Mouse (Mus musculus) lung, embryonic 16.5 days (tissue): ENCODE results near the gene Kcnk1. TPM values are rescaled to one million over a fixed set of nuclear protein-coding genes. Genes with fewer than 3 reads are reported as not detected.

Source experiments
- ATAC-seq: fragments of 200-750 bp; cut with Nextera tagmentation; 2 replicates; pipeline ENCODE4 v1.8.0; 2017; ENCODE audit warnings: low read depth, mild to moderate bottlenecking, moderate library complexity
- H3K27ac ChIP-seq: fragments of 300-500 bp; sonication (generic); 2 replicates; pipeline ENCODE4 v1.5.1; 2014; ENCODE audit warnings: mild to moderate bottlenecking, control low read depth, low read length
- H3K27me3 ChIP-seq: fragments of 300-500 bp; sonication (generic); 2 replicates; pipeline ENCODE4 v1.6.1; 2014; ENCODE audit warnings: low read depth, low read length, mixed read lengths; ENCODE audit not compliant: control insufficient read depth, insufficient read depth
- H3K36me3 ChIP-seq: fragments of 300-500 bp; sonication (generic); 2 replicates; pipeline ENCODE4 v1.6.1; 2014; ENCODE audit warnings: low read length; ENCODE audit not compliant: control insufficient read depth, insufficient read depth
- H3K4me1 ChIP-seq: fragments of 300-500 bp; sonication (generic); replicated peaks from 2 replicates; pipeline ENCODE4 v1.6.1; 2014; ENCODE audit warnings: low read length, mixed read lengths; ENCODE audit not compliant: control insufficient read depth, insufficient read depth
- H3K4me2 ChIP-seq: fragments of 300-500 bp; sonication (generic); 2 replicates; pipeline ENCODE4 v1.6.1; 2014; ENCODE audit warnings: low read depth, low read length, control low read depth
- H3K4me3 ChIP-seq: fragments of 300-500 bp; sonication (generic); 2 replicates; pipeline ENCODE4 v1.5.1; 2014; ENCODE audit warnings: mild to moderate bottlenecking, low read length, control low read depth
- H3K9ac ChIP-seq: fragments of 300-500 bp; sonication (generic); 2 replicates; pipeline ENCODE4 v1.6.1; 2014; ENCODE audit warnings: low read length, control low read depth
- H3K9me3 ChIP-seq: fragments of 300-500 bp; sonication (generic); 2 replicates; pipeline ENCODE4 v1.6.1; 2016; ENCODE audit warnings: low read length; ENCODE audit not compliant: control insufficient read depth
- WGBS: fragments of 180-500 bp; shearing (Covaris S2); extraction: QIAGEN DNeasy Blood & Tissue Kit; methylation state at CpG from one replicate; pipeline ENCODE4 v1.1.7; 2014; 5-methylcytosine and 5-hydroxymethylcytosine counted together
- polyA plus RNA-seq: library from polyadenylated mRNA; unstranded; fragments of >200 nt; fragmentation: Nextera tagmentation; extraction: Ambion mirVana; gene quantifications from 2 replicates; pipeline ENCODE4 v1.2.1, GENCODE M21; 2015

Gene Kcnk1
- polyA plus RNA-seq: 55.9 and 59.0 TPM in 2 replicates

DNA sequence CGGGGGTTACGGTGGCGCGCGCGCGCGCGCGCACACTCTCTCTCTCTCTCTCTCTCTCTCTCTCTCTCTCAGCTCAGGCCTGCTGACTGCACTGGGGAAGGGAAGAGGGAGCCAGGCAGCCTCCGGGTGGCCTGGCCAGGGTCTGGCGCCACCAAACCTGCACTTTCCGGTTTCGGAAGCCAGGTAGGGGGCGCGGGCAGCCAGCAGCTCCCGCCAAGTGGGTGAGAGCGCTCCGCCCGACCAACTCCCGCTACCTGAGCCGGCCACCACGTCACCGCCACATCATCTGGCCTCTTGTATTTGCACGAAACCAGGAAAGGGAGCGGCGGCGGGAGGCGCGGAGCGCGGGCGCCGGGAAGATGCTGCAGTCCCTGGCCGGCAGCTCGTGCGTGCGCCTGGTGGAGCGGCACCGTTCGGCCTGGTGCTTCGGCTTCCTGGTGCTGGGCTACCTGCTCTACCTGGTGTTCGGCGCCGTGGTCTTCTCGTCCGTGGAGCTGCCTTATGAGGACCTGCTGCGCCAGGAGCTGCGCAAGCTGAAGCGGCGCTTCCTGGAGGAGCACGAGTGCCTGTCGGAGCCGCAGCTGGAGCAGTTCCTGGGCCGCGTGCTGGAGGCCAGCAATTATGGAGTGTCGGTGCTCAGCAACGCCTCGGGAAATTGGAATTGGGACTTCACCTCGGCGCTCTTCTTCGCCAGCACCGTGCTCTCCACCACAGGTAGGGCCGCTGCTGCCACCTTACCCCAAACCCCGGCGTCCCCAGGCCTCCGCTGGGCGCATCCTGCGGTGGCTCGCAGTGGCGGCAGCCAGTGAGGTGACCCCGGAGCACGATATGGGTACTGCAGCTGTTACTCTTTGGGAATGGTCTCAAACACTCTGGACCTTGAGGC, at the start of gene Kcnk1:
Gene Kcnk1, plus strand, starts transcription at position 70 of the 886 bp plus-strand sequence.
- H3K4me1 ChIP-seq: peaks cover 4% of the 10 kb centered on the region
- peak within 1 kb of the TSS; percentile 60 for H3K4me3 ChIP-seq
- no peaks in the 10 kb centered on the region for H3K9me3 ChIP-seq
- under 1% methylated on average over 64 of the region's 73 CpGs for WGBS
- peak within 1 kb of the TSS; percentile 67 for H3K4me2 ChIP-seq
- H3K36me3 ChIP-seq: no peaks in the 10 kb centered on the region
- ATAC-seq: peak; percentile 85
- H3K27me3 ChIP-seq: peaks cover 23% of the 10 kb centered on the region
- peak within 1 kb of the TSS; percentile 76 for H3K27ac ChIP-seq
- peak within 1 kb of the TSS; percentile 68 for H3K9ac ChIP-seq

DNA sequence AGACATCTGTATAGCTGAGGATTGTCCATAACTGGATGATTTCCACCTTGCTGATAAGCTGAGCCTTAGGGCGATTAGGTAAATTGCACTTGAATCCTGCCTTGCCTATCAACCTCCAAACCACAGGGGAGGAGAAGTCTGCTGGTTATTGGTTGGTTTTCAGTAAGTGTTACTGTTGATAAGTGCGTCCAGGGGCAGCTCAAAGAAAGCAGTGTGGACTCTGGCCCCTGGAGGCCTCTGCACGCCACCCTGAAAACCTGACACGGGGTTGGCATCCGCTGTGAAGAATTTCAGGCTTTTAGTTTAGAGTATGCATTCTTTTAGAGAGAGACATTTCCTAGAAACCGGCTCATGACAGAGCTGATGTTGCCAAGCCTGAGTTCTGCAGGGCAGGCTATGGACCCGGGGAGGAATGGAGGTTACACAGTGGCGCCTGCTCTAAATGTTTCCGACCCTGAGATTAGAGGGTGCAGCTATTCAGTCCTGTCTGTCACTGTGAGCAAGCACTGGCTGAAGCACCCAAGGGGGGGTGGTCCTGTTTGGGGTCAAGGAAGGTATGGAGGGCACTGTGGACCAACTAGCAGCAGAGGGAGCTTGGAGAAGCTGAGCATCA, 46.2 kb upstream of the Kcnk1 start:
- Histone ChIP-seq H3K36me3 (peaks cover 2% of the 10 kb centered on the region; the same call in 1 of the 2 replicates), H3K9ac (no peak overlapping the region), H3K9me3 (no peaks in the 10 kb centered on the region), H3K27me3 (no peaks in the 10 kb centered on the region), H3K4me2 (no peak overlapping the region), H3K4me1 (peaks cover 2% of the 10 kb centered on the region; the same call in 1 of the 2 replicates), H3K4me3 (no peak overlapping the region), H3K27ac (no peak overlapping the region)
- no peak for ATAC-seq
- 54% methylated on average over 9 of the region's 9 CpGs for WGBS

DNA sequence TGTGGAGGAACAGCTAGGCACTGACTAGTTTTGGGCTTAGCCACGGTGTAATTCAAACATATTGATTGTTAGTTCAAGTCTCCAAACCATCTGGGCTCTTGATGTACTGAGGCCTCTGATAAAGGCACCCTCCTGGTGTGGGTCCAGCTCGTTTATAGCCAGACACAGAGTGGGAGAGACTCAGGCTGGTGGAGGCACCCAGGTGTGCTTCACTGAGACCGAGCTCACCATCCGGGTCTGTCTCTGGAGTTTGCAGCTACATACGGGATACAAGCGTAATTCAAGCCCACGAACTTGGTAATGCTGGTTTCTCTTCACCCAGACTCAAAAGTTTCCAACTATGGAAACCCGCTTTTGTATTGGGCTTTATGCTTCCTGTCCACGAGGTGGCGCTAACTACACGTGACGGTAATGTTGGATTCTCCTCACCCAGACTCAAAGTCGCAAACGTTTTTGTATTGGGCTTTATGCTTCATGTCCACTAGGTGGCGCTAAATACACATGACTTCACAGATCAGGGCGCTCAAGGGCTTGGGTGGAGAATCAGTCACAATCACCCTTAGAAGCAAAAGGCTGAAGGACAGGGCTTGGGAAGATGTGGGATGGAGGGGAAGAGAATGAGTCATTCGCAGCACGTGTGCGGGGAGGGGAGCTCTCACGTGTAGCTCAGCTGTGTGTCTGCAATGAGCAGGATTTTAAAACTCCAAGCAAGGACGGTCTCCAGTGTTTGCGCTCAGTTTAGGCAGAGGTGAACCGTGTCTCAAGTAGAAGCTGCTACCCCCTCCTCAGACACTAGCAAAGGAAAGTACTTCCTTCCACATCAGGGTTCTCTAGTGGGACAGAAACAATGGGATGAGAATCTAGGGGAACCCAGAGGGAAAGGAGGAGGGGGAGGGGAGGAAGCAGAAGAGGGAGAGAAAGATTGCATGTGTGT, 44.7 kb upstream of the Kcnk1 start:
- no peak overlapping the region for H3K9ac ChIP-seq
- no peaks in the 10 kb centered on the region for H3K9me3 ChIP-seq
- H3K36me3 ChIP-seq: peaks cover 2% of the 10 kb centered on the region; the same call in 1 of the 2 replicates
- H3K4me1 ChIP-seq: peaks cover 2% of the 10 kb centered on the region; the same call in 1 of the 2 replicates
- no peak overlapping the region for H3K4me3 ChIP-seq
- 18% methylated on average over 23 of the region's 23 CpGs for WGBS
- H3K27ac ChIP-seq: no peak overlapping the region
- ATAC-seq: peak; percentile 92
- H3K27me3 ChIP-seq: no peaks in the 10 kb centered on the region
- H3K4me2 ChIP-seq: no peak overlapping the region

DNA sequence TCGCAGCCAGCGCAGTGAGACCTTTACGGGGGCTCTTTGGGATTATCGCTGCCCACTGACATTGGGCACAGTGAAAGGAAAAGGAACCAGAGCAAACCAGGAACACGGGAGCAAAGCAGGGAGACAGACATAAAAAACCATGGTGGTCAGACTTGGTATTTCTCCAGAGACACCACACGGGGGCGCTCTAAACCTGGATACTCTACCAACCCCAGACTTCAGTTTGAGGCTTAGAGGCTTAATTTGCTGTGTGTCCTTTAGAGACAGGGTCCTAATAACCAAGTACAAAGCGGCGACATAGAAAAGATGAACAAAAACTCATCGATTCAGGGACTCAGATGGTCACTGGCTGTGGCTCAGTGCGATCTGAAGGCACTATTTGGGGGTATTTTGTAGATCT, 39.3 kb upstream of the Kcnk1 start:
- Histone ChIP-seq H3K4me2 (no peak overlapping the region), H3K4me1 (0 out of 2 replicates have a peak, but pooled peaks cover 3% of the 10 kb centered on the region), H3K9ac (no peak overlapping the region; the same call in 1 of the 2 replicates), H3K9me3 (peaks cover 2% of the 10 kb centered on the region; the same call in 1 of the 2 replicates), H3K27ac (no peak overlapping the region), H3K27me3 (no peaks in the 10 kb centered on the region), H3K4me3 (no peak overlapping the region), H3K36me3 (no peaks in the 10 kb centered on the region)
- 12% methylated on average over 11 of the region's 11 CpGs for WGBS
- ATAC-seq: no peak

DNA sequence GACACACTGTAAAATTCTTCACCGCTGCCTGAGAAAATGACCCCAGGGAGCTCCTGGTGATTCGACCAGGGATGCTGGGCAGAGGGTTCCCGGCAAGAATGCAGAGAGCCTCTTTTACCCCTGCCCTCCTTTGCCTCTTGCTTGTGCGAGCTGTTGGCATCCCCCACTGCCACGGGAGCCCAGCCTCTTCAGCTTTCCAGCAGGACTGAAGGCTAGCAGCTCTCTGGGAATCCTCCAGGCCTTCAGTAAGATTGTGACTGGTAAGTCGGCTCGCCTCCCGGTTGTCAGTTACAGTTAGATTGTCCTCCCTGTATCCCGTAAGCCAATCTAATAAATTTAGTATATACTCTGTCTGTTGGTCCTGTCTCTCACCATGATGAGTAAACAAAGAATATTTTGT, 38.2 kb upstream of the Kcnk1 start:
- H3K27ac ChIP-seq: no peak overlapping the region
- no peak for ATAC-seq
- H3K9me3 ChIP-seq: peaks cover 6% of the 10 kb centered on the region
- no peak overlapping the region for H3K4me3 ChIP-seq
- 0 out of 2 replicates have a peak, but pooled peaks cover 3% of the 10 kb centered on the region for H3K4me1 ChIP-seq
- no peak overlapping the region for H3K4me2 ChIP-seq
- H3K9ac ChIP-seq: no peak overlapping the region
- H3K27me3 ChIP-seq: no peaks in the 10 kb centered on the region
- H3K36me3 ChIP-seq: no peaks in the 10 kb centered on the region
- WGBS: 60% methylated on average over 9 of the region's 9 CpGs

DNA sequence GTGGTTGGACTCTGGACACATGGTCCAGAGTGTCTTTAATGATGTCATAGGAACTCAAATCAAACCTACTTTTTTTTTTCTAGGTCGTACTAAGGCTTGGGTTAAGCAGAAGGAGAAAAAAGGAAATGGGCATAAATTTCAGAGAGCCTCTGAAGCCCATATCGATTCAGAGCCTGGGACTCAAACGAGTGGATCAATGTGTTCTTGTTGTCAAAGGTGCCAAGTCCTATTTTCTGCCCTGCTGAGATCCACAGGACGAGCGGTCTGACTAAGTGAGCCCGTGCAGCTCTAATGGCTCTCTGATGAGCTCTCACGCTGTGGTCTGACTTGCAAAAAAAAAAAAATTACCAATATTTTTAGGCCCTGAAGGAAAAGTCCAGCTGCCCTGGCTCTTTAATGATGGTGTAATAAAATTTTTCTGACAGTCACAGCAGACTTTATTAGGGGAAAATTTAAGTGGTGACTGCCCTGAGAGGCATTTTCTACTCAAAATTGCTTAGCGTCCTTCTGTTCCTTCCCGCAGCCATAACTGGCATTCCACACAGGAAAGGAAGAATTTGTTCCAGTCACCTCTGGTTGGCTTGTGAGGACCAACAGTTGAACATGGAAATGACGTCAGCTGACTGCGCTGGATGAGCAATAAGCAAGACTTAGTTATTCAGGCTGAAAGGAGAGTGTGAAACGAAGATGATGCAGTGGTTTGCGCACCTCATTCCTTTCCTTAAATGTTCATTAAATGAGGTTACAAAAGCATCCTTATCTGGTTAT, 37.6 kb upstream of the Kcnk1 start:
- H3K9me3 ChIP-seq: peaks cover 6% of the 10 kb centered on the region
- H3K4me1 ChIP-seq: 0 out of 2 replicates have a peak, but pooled peaks cover 3% of the 10 kb centered on the region
- H3K27ac ChIP-seq: peak overlapping the region; percentile 29; the same call in 1 of the 2 replicates
- H3K36me3 ChIP-seq: no peaks in the 10 kb centered on the region
- WGBS: 52% methylated on average over 13 of the region's 13 CpGs
- H3K9ac ChIP-seq: no peak overlapping the region
- ATAC-seq: peak; percentile 49; the same call in 1 of the 2 replicates
- no peak overlapping the region for H3K4me3 ChIP-seq
- no peak overlapping the region for H3K4me2 ChIP-seq
- H3K27me3 ChIP-seq: no peaks in the 10 kb centered on the region

DNA sequence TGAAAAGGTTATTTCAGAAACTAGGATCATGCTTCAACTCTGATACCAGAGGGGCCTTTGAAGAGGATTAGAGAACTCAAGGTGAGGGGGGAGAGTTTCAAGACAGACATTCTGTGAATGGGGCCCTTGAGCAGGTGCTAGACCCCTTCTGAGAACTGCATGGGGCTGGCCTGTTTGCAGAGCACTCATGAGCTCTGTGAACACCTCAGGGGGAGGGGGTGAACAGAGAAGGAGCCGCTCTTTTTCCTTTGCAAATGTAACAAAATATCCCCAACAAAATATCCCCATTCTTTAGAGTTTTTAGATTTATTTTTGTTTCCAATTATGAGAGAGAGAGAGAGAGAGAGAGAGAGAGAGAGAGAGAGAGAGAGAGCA, 37.0 kb upstream of the Kcnk1 start:
- peak overlapping the region; percentile 29 for H3K27ac ChIP-seq
- H3K4me1 ChIP-seq: 0 out of 2 replicates have a peak, but pooled peaks cover 3% of the 10 kb centered on the region
- no peak overlapping the region for H3K4me2 ChIP-seq
- WGBS: 42% methylated on average over 1 of the region's 1 CpGs
- peak; percentile 85 for ATAC-seq
- no peaks in the 10 kb centered on the region for H3K27me3 ChIP-seq
- peaks cover 6% of the 10 kb centered on the region for H3K9me3 ChIP-seq
- H3K4me3 ChIP-seq: no peak overlapping the region
- no peaks in the 10 kb centered on the region for H3K36me3 ChIP-seq
- H3K9ac ChIP-seq: no peak overlapping the region

DNA sequence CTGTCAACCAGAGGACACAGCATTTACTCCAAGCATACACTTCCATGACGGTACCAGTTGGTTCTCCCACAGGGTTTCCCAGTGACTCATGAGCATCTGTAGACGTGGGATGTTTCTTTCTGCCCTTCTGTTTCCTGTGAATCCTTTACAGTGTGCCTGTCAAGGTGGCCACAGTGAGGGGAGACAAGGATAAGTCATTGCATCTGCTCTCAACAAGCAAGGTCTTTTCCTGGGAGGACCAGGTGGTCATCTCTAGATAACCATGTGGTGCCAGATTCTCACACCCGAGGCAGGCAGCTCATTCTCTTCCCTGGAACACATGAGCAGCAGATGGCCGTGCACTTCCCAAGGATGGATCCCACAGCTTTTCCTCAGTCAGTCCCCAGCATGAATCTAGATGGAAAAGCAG, 35.6 kb upstream of the Kcnk1 start:
- 41% methylated on average over 4 of the region's 4 CpGs for WGBS
- no peaks in the 10 kb centered on the region for H3K36me3 ChIP-seq

More for the DNA sequence above, 35.6 kb upstream of the Kcnk1 start:
- H3K9ac ChIP-seq: no peak overlapping the region
- no peak overlapping the region for H3K27ac ChIP-seq
- peaks cover 5% of the 10 kb centered on the region; the same call in 1 of the 2 replicates for H3K4me1 ChIP-seq
- H3K4me2 ChIP-seq: no peak overlapping the region
- peaks cover 6% of the 10 kb centered on the region for H3K9me3 ChIP-seq
- no peak overlapping the region for H3K4me3 ChIP-seq
- H3K27me3 ChIP-seq: peaks cover 5% of the 10 kb centered on the region
- ATAC-seq: no peak
